Mouse (Mus musculus) heart, adult 8-10 months (tissue): ENCODE results near the gene Aire. TPM values are rescaled to one million over a fixed set of nuclear protein-coding genes. Genes with fewer than 3 reads are reported as not detected.

Source experiments
- DNase-seq: peaks from one replicate; pipeline ENCODE4 v3.0.0; 2022; ENCODE audit warnings: low spot score
- total RNA-seq, 4 experiments: library from RNA; stranded (reverse); gene quantifications; 2 replicates each; pipeline ENCODE4 v1.2.4; 2022

Gene Aire
- total RNA-seq, 4 experiments from 2014 or later, result not detected

DNA sequence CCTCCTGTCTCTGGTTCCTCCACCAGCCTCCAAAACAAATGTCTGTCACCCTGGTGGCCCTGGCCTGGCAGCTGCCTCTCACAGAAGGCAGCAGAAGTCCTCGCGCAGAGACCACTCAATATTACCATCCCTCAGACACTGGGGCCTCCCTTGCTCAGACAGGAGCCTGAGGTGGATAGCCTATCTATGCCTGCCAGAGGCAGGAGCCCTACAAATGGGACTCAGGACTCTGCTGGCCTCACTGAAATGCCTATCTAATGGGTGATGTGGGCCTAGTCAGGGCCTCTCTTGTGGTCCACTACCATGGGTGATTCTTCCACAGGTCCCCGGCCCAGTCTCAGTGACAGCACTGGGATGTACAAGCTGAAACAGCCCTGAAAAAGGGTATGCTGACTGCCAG lies 35.2 kb downstream of the Aire start:
- DNase-seq, result no peak

DNA sequence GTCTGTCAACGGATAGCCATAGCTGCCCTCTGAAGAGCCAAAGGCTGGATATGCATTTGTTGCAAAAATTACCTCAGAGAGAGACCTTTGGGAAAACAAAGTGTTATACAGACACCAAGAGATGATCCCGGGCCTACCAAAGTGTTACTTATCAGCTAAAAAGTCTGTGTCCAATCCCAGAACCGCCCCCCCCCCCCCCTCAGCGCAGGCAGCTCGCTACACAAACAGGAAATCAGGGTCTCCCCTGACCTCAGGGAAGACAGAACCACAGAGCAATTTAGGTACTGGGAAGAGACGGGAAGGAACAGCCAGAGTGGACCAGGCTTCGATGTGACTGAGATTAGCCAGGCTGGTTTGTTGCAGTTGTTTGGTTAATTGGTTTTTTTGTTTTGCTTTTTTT lies 36.2 kb downstream of the Aire start:
- DNase-seq, result no peak

GRCm38 (mm10) chr10:78005791-78006438 lies 37.5 kb downstream of the Aire start:
- no peak for DNase-seq

GRCm38 (mm10) chr10:78004479-78005100 lies 38.8 kb downstream of the Aire start:
- DNase-seq, result no peak

GRCm38 (mm10) chr10:78002316-78002715 lies 41.1 kb downstream of the Aire start:
- no peak for DNase-seq

DNA sequence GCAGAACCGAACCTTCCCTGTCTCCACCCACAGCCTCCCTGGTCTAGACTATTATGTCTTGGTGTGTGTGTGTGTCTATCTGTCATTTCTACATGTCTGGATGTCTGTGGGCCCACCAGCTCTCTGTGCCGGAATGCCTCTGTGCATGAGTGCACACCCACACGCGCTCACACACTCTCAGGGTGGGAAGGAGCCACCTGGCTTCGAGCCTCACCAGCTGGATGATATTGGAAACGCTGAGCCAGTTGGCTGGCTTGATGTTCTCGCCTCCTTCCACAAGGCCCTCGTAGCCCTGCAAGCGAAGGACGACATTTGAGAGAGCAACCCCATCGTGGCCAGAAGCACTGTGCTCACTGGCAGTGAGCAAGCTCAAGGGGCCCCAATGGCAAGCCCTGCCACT lies 41.6 kb downstream of the Aire start:
- peak; percentile 50 for DNase-seq

DNA sequence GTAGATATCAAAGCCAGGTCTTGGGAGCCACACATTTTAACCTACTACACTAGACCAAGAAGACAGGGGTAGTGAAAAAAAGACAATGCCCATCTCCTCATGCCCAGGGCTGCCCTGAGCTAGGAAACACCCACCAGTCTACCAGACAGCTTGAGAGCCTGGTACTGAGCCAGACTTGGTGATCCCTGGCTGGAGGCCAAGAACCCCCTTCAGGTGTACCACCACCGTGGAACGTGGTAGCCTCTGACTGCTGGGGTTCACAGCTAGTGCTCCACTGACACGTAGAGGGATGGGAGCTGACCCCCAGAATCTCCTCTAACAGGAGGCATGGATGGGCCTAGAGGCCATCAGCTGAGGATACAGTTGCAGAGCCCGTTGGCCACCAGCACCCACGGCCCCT lies 43.2 kb downstream of the Aire start:
- DNase-seq, result no peak

DNA sequence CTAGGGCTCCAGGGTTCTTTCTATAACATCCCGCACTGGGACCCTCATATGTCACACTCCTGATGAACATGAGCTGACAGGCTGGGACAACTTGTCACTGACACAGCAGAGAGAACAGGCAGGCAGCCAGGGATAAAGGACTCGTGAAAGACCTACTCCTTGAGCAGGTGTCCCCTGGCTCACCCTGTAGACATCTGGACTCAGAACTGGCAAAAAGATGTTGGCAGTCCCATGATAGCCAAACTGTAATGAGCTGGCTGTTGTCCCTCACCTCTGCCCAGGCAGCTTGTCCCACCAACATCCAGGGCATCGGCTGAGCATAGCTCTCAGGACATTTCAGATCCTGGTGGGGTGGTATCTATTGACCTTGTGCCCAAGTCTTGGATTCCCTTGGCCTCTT lies 47.8 kb downstream of the Aire start:
- DNase-seq, result peak; percentile 48

DNA sequence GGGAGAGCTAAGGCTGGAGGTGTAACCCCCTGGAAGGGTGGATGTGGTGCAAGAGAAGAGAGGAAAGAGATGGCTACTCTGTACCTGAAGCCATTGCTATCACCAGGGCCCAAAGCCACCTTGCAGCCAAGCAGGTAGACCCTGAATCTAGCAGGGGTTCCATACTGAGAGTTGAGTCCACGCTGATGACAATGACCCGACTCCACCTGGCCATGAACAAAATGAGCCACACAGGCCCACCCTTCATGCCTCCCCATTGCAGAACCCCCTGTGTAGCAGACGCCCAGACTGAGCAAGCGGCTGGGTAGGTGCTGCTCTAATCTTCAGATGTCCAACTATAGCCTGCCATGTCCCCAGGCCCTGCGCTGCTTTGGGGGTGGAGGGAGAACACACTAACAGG lies 57.6 kb downstream of the Aire start:
- DNase-seq, result no peak

GRCm38 (mm10) chr10:77984660-77985059 lies 58.8 kb downstream of the Aire start:
- DNase-seq, result peak; percentile 79

Other genes with a start within 250 kb of the Aire start
- not detected for gene Gm9639, start 248.5 kb downstream of the Aire start, total RNA-seq
- not detected for gene Gm19668, start 244.5 kb downstream of the Aire start, total RNA-seq
- gene Gm9507, start 231.8 kb downstream of the Aire start, total RNA-seq, result not detected
- not detected for gene Gm2696, start 228.9 kb downstream of the Aire start, total RNA-seq
- not detected for gene Krtap10-4, start 216.5 kb downstream of the Aire start, total RNA-seq
- gene Krtap10-10, start 207.7 kb downstream of the Aire start, total RNA-seq, result not detected
- not detected for gene Gm36176, start 196.8 kb downstream of the Aire start, total RNA-seq
- gene Gm10318, start 190.8 kb downstream of the Aire start, total RNA-seq, result not detected
- not detected for gene Gm3285, start 181.6 kb downstream of the Aire start, total RNA-seq
- 1 to 10 TPM in 2 of 4 experiments, under 1 TPM in 2; 0.63 to 1.2 (median 0.92) TPM for gene Lrrc3, start 141.1 kb downstream of the Aire start, total RNA-seq
- 1 to 10 TPM in 1 of 4 experiments, under 1 TPM in 3; 0.44 to 1.8 (median 0.61) TPM for gene Trpm2, start 73.0 kb downstream of the Aire start, total RNA-seq
- 10 to 100 TPM; 10.7 to 13.5 (median 12.2) TPM for gene 1810043G02Rik, start 65.1 kb downstream of the Aire start, total RNA-seq
- 100 to 1,000 TPM; 124 to 159 (median 130) TPM for gene Pfkl, start 33.5 kb downstream of the Aire start, total RNA-seq
- under 1 TPM in 2 of 4 experiments, not detected in 2; 0.38 to 0.65 TPM for gene Dnmt3l, start 1.7 kb downstream of the Aire start, total RNA-seq
- gene Icosl, start 25.7 kb upstream of the Aire start, total RNA-seq, result 1 to 10 TPM; 6.1 to 7.9 (median 7.0) TPM
- 100 to 1,000 TPM; 676 to 739 (median 714) TPM for gene D10Jhu81e, start 126.2 kb upstream of the Aire start, total RNA-seq
- gene Pwp2, start 141.5 kb upstream of the Aire start, total RNA-seq, result 10 to 100 TPM; 11.1 to 12.3 (median 11.6) TPM
- gene Trappc10, start 201.0 kb upstream of the Aire start, total RNA-seq, result 10 to 100 TPM; 43.6 to 62.3 (median 52.9) TPM